Comparison of ENCODE assay signal across 9 mouse cellular contexts in genomic region chr2:154294746-154295145, GRCm38 (mm10). TPM values are rescaled to one million over a fixed set of nuclear protein-coding genes. Genes with fewer than 3 reads are reported as not detected.
DNase-seq lines count a peak whose midpoint lies in the region; ATAC-seq and TF ChIP-seq lines count a peak whose summit lies in the region.
"Not testable (repeated sequence)": the region's sequence is repeated elsewhere in the genome, so short reads cannot be mapped to it uniquely, and the experiment has no call there.
"Had no signal": no experiment of that assay in that cellular context is flagged by ENCODE, and none has a peak within 500 bp of the region (broad histone marks: within the 10 kb centered on the region; RNA-seq: fewer than 3 reads in every experiment).

No protein-coding gene starts in this region.

- WGBS in cerebellum, adult 2 months, result 3% methylated on average over 10 of the region's 10 CpGs
- 6% methylated on average over 10 of the region's 10 CpGs for WGBS in forebrain, postnatal 0 days
- 3% methylated on average over 10 of the region's 10 CpGs for WGBS in hindbrain, embryonic 10.5 days
- WGBS in lung, embryonic 14.5 days, result 2% methylated on average over 10 of the region's 10 CpGs

- H3K9ac ChIP-seq in forebrain, postnatal 0 days; lung, embryonic 14.5 days: not testable (repeated sequence)

- not testable (repeated sequence) for H3K4me2 ChIP-seq in forebrain, postnatal 0 days (ENCODE audit: low read depth)
- H3K4me2 ChIP-seq in lung, embryonic 14.5 days, result 0 out of 2 replicates have a peak overlapping the region, but pooled peaks have one; percentile 23

- H3K4me1 ChIP-seq in G1E (ENCODE audit: insufficient read depth, low read depth, low read length); cerebellum, adult 2 months (ENCODE audit: control insufficient read depth, insufficient read depth, low read length); forebrain, postnatal 0 days (ENCODE audit: insufficient read depth); hindbrain, embryonic 10.5 days (replicated peaks); lung, embryonic 14.5 days (ENCODE audit: insufficient read depth): not testable (repeated sequence)

- not testable (repeated sequence) for H3K27ac ChIP-seq in cerebellum, adult 2 months (ENCODE audit: insufficient read depth, low read length); forebrain, postnatal 0 days (ENCODE audit: low read depth, low read length); hindbrain, embryonic 10.5 days; lung, embryonic 14.5 days (ENCODE audit: low read depth)

- 0 out of 2 replicates have a peak, but pooled peaks have one; percentile 17 for TF ChIP-seq CTCF in G1E (IDR thresholded peaks at IDR 0.05; ENCODE audit: low read depth, low read length)
- TF ChIP-seq CTCF in cerebellum, adult 2 months (IDR thresholded peaks at IDR 0.05; ENCODE audit: borderline replicate concordance, insufficient read depth, low read depth, low read length), result peak; percentile 54
- TF ChIP-seq CTCF in forebrain, postnatal 0 days (IDR thresholded peaks at IDR 0.05; ENCODE audit: low read depth), result peak; percentile 63
- TF ChIP-seq CTCF in lung, embryonic 14.5 days (IDR thresholded peaks at IDR 0.05; ENCODE audit: low read depth), result peak; percentile 71

- not testable (repeated sequence) for ATAC-seq in G1E (ENCODE audit: extremely low read depth, insufficient number of reproducible peaks, low FRiP score, poor library complexity, severe bottlenecking); forebrain, postnatal 0 days
- peak; percentile 14; the same call in 1 of the 2 replicates for ATAC-seq in lung, embryonic 14.5 days (ENCODE audit: insufficient read depth)

- not testable (repeated sequence) for H3K36me3 ChIP-seq in G1E (replicated peaks); forebrain, postnatal 0 days (ENCODE audit: insufficient read depth); hindbrain, embryonic 10.5 days; lung, embryonic 14.5 days (ENCODE audit: insufficient read depth)

- H3K9me3 ChIP-seq in G1E (replicated peaks); forebrain, postnatal 0 days (ENCODE audit: low read length); hindbrain, embryonic 10.5 days; lung, embryonic 14.5 days (ENCODE audit: low read depth, low read length): not testable (repeated sequence)

- TF ChIP-seq POLR2A in cerebellum, adult 2 months (IDR thresholded peaks at IDR 0.05; ENCODE audit: borderline replicate concordance, insufficient read depth, low read length), result not testable (repeated sequence)

- DNase-seq in G1E (ENCODE audit: low spot score), result not testable (repeated sequence)
- DNase-seq in cerebellum, adult 2 months, result peak; percentile 4 to 45
- peak; percentile 67 for DNase-seq in forebrain, postnatal 0 days
- DNase-seq in hindbrain, embryonic 10.5 days (ENCODE audit: low spot score), result peak; percentile 65
- DNase-seq in layer of hippocampus, adult 9-10 months (ENCODE audit: low spot score), result peak; percentile 55
- peak; percentile 91 for DNase-seq in lung, embryonic 14.5 days
- peak; percentile 1 for DNase-seq in retina, adult 2 months (ENCODE audit: low read depth, low spot score)
- DNase-seq in thymus, postnatal 14 days, result peak; percentile 62

- not testable (repeated sequence) for H3K27me3 ChIP-seq in G1E (ENCODE audit: insufficient read depth, low read length); cerebellum, adult 2 months (ENCODE audit: control insufficient read depth, insufficient read depth, low read length); forebrain, postnatal 0 days (ENCODE audit: insufficient read depth, low read length); hindbrain, embryonic 10.5 days (ENCODE audit: insufficient read depth, poor library complexity, severe bottlenecking); lung, embryonic 14.5 days (ENCODE audit: insufficient read depth, low read length)

- not testable (repeated sequence) for H3K4me3 ChIP-seq in G1E (ENCODE audit: low read depth, low read length); cerebellum, adult 2 months (replicated peaks; ENCODE audit: insufficient read depth, low read depth, low read length); forebrain, postnatal 0 days (ENCODE audit: low read depth, low read length); hindbrain, embryonic 10.5 days; lung, embryonic 14.5 days (ENCODE audit: low read depth, low read length)

RNA-seq across cellular contexts. Expression of gene Bpifb9b, which starts 12.3 kb away (rescaled TPM):
- total RNA-seq in G1E (2014; fragmentation: Nextera tagmentation) (not detected in 2 replicates), G1E (2017) (not detected in 2 replicates)
- polyA plus RNA-seq in G1E (2012), result not detected in 2 replicates
- not detected in 2 replicates for polyA plus RNA-seq in cerebellum, adult 2 months (2012; rRNA removed)
- 0.38 TPM in 1 of 2 replicates, not detected in the other for total RNA-seq in forebrain, postnatal 0 days (2014; rRNA removed)
- 0.34 TPM in 1 of 2 replicates, not detected in the other for polyA plus RNA-seq in forebrain, postnatal 0 days (2015; fragmentation: Nextera tagmentation; extraction: Ambion mirVana)
- not detected in 2 replicates for polyA plus RNA-seq in hindbrain, embryonic 10.5 days (2016; fragmentation: Nextera tagmentation; extraction: Ambion mirVana)
- polyA plus RNA-seq in lung, embryonic 14.5 days (2014; fragmentation: Nextera tagmentation; extraction: Ambion mirVana), result not detected in 2 replicates
- total RNA-seq: left cerebral cortex, postnatal 36 days had no signal

RNA-seq across cellular contexts. Expression of gene Bpifb9a, which starts 37.1 kb away (rescaled TPM):
- not detected in 2 replicates for total RNA-seq in G1E (2014; fragmentation: Nextera tagmentation)
- 0.22 TPM in 1 of 2 replicates, not detected in the other for total RNA-seq in G1E (2017)
- polyA plus RNA-seq in G1E (2012), result not detected in 2 replicates
- not detected in 2 replicates for polyA plus RNA-seq in cerebellum, adult 2 months (2012; rRNA removed)
- total RNA-seq in forebrain, postnatal 0 days (2014; rRNA removed), result not detected in 2 replicates
- polyA plus RNA-seq in forebrain, postnatal 0 days (2015; fragmentation: Nextera tagmentation; extraction: Ambion mirVana), result 0.65 TPM in 1 of 2 replicates, not detected in the other
- polyA plus RNA-seq in hindbrain, embryonic 10.5 days (2016; fragmentation: Nextera tagmentation; extraction: Ambion mirVana), result not detected in 2 replicates
- polyA plus RNA-seq in lung, embryonic 14.5 days (2014; fragmentation: Nextera tagmentation; extraction: Ambion mirVana), result not detected in 2 replicates
- total RNA-seq: left cerebral cortex, postnatal 36 days had no signal

Comparison
In these comparisons a context has a peak if more than half of its experiments do, and no peak if none do; other contexts are left out.
1. CTCF ChIP-seq: peak in every context shown above with its lines; median percentile 71 in lung, embryonic 14.5 days; 63 in forebrain, postnatal 0 days; 54 in cerebellum, adult 2 months; 17 in G1E.